Mouse (Mus musculus): ENCODE results near the gene Lrrtm3. TPM values are rescaled to one million over a fixed set of nuclear protein-coding genes. Genes with fewer than 3 reads are reported as not detected.
A peak's percentile ranks its signal among the peaks of the same experiment; 100 is the strongest.

The Lrrtm3 gene
- 10 to 100 TPM; 54.4 to 58.2 TPM for total RNA-seq (2021)

DNA sequence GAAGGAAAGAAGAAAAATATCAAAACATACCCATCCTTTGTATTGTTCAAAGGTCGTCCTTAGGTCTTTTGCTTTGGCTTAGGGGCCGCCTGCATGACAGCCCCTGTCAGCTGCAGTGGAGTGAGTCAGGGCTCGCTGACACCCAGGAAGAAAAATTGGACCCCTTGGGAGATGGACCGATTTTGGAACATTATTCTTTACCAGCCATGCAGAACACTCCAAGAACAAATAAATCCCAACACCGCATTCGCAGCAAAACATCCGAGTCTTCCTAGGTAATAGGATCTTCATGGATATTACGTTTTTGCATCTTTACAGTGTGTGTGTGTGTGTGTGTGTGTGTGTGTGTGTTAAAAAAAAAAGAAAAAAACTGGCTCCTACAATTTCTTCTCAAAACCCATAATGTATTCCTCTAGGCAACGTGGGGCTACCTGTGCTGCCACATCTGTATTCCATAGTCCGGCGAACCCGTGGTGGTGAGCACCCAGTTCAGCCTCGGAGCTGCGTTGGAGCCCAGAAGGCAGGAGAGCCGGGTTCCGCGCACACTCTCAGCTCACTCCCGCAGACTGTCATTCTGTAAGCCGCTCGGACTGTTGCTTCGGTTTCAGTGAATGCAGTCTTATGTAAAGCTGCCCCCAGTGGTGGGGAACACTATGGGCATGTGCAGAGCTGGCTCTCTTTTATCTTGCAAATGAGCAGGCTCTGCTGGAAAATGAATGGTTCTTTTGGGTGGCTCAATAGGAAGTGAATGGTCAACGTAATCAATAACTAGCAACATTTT lies at the start of gene Lrrtm3:
TSS of gene Lrrtm3 (minus strand) at position 598 of the 781 bp plus-strand sequence.
- peak; percentile 77 to 89 for DNase-seq (ENCODE audit: extremely low spot score in 1 of 2, low spot score in 2 of 2)
- intact Hi-C loops (cut with DNase I) = loop anchor here (10.0 kb wide), 2 partner anchors 655 to 665 kb away; partner anchors contain the start of gene Gm7075

DNA sequence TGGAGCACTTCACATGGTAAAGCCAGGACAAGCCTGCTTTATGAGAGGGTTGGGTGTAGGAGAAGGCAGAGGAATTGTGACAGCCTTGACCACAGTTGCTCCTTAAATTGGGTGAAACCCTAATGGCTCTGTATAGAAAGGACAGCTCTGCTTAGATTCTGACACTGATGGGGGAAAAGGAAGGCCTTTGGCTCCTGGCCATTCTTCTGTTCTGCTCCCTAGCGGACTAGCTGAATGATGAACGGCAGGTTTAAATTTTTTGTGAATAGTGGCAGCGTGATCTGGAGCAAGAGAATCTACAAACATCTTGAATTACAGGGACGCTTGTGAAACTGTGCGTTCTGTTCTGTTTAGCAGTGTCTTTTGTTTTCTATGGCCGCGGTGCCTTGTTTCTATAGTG lies 45.4 kb upstream of the Lrrtm3 start:
- DNase-seq (ENCODE audit: extremely low spot score in 1 of 2, low spot score in 2 of 2) = no peak
- intact Hi-C loops (cut with DNase I) = no loop called here

DNA sequence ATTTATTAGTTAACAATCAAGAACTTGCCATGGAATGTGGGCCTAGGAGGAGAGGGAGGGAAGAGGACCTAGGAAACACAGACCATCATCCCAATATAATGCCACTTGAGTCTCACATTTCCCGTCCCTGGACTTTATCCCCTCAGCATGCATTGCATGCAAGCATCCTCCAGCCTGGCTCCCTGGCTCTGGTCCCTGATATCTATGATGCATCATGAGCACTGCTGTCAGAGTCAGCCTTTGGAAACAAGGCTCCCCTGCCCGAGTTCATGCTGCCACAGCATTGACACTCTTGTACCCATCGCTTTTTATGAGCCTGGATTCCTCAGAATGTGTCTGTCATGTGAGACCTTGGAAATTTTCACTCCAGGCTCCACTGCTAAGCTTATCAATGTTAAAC lies 43.4 kb upstream of the Lrrtm3 start:
- intact Hi-C loops (cut with DNase I) = no loop called here
- DNase-seq (ENCODE audit: extremely low spot score in 1 of 2, low spot score in 2 of 2) = no peak

DNA sequence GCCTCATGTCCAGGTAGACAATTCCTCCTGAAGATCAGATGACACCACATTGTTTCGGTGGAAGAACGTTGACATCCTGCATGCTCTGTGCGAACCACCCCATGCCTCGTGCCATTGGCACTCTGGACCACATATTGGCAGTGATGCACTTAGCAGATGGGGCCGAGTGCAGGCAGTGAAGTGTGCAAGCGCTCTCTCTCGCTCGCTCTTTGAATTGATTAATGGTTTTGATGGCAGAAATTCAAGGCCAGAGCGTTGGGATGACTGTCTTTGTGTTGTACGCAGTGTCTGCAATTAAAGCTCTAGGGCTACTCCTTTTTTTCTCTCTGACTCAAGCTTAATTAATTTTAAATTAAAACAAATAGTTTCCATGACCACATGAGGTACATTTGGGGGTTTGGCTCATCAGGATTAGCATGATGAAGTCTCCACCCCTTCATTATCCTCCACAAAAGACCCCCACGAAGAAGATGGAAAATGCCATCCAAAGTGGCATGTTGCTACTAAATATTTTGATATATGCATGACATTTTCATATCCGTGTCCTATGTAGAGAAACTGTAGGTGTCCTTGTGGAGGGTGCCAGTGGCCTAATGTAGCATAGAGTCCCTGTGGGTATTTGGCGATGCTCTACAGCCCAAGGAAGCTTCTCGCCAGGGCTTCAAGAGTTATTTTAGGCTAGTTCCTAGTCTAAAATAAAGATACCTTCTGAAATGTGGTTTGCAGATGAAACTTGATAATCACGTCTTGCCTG lies 40.5 kb upstream of the Lrrtm3 start:
- intact Hi-C loops (cut with DNase I) = no loop called here
- DNase-seq (ENCODE audit: extremely low spot score in 1 of 2, low spot score in 2 of 2) = no peak

DNA sequence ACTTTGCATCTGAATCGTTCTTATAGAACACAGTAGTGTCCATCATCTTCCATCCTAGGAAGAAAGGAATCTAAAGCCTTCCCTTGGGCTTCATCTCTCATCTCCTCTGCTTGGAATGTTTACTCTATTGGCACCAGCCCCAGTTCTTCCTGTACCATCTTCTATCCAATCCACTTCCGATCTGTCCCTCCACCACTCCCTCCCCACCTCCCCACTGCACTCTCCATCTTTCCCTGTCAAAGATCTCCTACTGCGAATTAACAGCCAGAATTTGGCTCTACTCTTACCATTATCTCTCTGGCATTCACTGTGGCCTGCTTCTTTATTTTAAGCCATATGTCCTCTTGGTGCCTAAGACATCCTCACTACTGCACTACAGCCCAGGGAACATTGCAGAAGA lies 28.8 kb upstream of the Lrrtm3 start:
- intact Hi-C loops (cut with DNase I) = no loop called here
- DNase-seq (ENCODE audit: extremely low spot score in 1 of 2, low spot score in 2 of 2) = no peak

DNA sequence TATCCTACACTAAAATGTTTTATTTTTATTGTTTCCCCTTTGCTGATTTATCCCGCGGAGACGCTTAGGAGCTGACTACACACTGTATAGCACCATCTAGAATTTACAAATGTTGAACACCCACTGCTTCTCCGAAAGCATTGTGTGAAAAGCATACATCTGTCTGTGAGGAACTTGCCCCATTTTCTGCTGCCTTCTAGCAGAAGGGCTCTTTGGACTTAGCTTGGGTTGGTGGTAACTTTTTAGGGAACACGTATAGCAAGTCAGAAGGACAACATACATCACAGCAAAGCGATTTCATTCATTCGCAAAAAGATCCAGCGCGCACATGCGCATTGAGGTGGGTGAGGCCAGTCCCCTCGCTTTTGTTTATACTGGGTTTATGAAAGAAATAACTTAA lies 25.2 kb upstream of the Lrrtm3 start:
- DNase-seq (ENCODE audit: extremely low spot score in 1 of 2, low spot score in 2 of 2) = no peak
- intact Hi-C loops (cut with DNase I) = no loop called here

DNA sequence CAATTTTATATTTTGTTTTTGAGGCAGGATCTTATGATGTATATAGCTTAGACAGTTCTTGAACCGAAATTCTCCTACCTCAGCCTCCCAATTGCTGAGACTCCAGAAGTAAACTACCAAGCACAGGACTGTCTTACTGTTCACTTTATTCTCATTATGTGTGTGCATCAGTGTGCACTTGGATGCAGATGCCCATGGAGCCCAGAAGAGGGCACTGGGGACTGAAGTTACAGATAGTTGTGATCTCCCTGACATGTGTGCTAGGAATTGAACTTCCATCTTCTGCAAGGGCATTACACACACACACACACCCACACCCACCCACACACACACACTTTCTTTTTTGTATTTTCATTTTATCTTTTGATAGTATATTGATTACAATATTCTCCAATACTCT lies 6.5 kb upstream of the Lrrtm3 start:
- intact Hi-C loops (cut with DNase I) = no loop called here
- DNase-seq (ENCODE audit: extremely low spot score in 1 of 2, low spot score in 2 of 2) = no peak

DNA sequence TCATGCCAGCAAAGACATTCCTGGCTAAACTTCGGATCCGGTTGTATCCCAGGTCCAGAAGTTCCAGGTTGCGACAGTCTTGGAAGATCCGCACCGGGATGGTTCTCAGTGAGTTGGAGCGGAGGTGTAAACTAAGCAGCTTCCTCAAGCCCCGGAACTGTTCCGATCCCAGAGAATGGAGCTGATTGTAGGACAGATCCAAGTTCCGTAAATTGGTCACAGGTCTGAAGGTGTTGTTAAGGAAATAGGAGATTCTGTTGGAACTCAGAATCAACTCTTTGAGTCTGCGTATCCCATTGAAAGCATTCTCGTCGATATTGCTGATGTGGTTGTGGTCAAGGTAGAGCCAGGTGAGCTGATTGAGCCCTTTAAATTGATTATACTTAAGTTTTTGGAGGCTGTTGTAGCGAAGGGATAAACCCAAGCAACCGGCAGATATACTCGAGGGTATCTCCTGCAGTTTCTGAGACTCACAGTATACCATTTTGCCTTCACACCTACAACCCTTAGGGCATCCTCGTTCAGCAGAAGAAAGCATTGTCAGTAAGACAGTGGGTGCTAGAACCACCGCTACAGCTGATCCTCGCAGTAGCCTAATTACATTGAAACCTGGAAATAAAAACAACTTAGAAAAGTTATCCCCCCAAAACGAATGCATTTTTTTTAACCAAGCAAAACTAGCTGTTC lies 1.2 kb downstream of the Lrrtm3 start:
- no peak for DNase-seq (ENCODE audit: extremely low spot score in 1 of 2, low spot score in 2 of 2)
- intact Hi-C loops (cut with DNase I) = loop anchor here (10.0 kb wide), 2 partner anchors 656 to 664 kb away; partner anchors contain the start of gene Gm7075

DNA sequence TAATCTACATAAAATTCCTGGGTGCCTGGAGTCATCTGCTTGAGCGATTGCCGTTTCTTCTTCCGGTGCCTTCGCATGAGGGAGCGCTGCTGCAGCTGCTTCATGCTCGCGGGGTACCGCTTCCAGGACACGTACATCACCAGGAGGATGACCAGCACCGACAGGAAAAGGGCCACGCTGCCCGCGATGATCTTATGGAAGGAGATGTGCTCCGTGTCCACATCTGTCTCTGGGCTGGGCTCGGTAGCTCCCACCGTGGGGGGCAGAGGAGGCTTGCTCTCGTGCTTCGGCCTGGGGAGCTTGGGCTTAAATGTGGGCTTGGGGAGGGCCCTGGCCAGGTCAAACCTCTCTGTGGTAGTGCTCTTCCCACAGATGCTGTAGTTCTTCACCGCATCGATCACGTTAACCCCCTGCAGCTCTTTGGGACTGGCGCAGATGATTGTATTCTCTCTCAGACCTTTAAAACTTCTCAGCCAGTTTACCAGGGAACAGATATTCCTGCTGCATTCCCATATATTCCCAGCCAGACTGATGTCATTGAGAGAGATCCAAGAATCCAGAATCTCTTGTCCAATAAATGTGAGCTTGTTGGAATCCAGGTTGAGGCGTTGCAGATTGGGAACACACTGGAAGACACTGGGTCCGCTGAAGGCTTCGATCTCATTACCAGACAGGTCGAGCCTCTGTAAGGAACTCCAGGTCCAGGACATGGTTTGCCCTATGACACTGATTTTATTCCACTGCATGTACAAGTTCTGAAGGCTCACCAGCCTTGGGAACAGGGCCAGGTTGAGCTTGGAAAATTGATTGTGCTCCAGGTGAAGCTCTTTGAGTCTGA lies 1.9 kb downstream of the Lrrtm3 start:
- DNase-seq (ENCODE audit: extremely low spot score in 1 of 2, low spot score in 2 of 2) = peak in 1 of 2 experiments; percentile 40
- intact Hi-C loops (cut with DNase I) = loop anchor here (10.0 kb wide), 2 partner anchors 657 to 663 kb away; partner anchors contain the start of gene Gm7075

DNA sequence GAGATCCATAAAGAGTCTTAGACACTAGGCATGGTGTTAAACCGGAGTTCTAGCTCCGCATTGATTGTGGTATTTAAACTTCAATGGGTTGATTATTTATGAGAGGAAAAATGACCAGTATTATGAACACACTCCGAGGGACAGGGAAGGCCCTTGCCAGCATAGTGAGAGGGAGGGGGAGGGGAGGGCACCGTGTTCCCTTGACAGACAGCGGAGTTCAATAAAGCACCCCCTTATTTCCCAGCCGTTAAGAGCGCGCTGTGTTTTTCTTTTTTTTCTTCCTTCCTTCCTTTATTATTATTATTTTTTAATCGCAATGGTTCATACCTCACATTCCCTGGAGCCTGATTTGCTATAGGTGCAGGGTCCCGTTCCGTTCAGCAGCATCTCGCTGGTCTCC lies 2.6 kb downstream of the Lrrtm3 start:
- intact Hi-C loops (cut with DNase I) = loop anchor here (10.0 kb wide), 2 partner anchors 657 to 663 kb away; partner anchors contain the start of gene Gm7075
- no peak for DNase-seq (ENCODE audit: extremely low spot score in 1 of 2, low spot score in 2 of 2)

DNA sequence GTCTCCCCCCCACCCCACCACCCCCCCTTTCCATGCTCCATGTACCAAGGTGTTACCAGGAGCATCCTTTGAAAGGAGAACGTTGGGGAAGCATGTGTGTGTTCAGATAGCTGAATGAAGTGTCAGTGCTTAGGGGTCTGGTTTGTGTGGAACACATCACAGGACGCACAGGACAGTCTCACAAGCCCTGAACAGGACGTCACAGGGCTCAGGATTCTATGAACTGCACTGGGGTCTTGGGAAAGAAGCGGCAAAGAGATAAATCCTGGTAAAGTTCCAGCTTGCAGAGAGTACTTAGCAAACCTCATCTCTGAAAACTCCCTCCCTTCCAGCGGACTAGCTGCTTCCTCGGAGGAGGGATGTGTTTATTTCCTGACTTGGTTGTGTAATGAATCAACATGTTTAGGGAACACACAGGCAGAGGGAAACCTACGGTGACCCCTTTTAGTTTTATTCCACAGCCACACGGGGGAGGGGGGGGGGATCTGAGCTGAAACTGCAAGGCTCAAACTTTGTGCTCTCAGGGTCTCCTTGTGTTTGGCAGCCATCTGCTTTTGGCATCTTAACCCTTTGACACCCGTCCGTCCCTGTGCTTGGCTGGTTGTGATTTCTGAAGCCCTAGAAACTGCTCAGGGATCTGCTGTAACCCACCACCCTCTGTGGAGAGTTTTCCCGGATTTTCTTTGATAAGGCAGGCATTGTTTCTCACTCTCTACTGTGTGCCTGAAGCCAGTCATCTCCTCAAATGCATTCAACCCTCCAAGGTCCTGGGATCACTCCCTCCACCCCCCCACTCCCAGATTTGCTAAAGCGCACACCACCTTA lies 3.3 kb downstream of the Lrrtm3 start:
- no peak for DNase-seq (ENCODE audit: extremely low spot score in 1 of 2, low spot score in 2 of 2)
- intact Hi-C loops (cut with DNase I) = loop anchor here (10.0 kb wide), 2 partner anchors 658 to 662 kb away; partner anchors contain the start of gene Gm7075

DNA sequence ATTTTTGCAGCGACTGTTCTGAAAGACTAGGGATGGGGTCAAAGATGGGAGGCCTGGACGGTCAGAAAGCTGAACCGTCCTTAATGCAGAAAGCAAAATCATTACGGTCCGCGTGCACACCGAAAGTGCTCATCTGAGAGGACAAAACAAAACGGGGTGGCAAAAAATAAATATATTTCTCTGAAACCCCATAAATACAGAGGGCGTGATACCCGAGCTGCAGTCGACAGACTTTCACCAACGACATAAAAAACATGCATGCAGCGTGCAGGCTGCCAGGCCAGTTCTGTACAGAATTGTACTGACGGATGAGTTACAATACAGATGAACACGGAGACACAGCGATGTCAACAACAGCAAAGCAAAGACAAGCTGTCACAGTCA lies 3.9 kb downstream of the Lrrtm3 start:
- intact Hi-C loops (cut with DNase I) = loop anchor here (10.0 kb wide), 2 partner anchors 659 to 661 kb away; partner anchors contain the start of gene Gm7075
- no peak for DNase-seq (ENCODE audit: extremely low spot score in 1 of 2, low spot score in 2 of 2)

DNA sequence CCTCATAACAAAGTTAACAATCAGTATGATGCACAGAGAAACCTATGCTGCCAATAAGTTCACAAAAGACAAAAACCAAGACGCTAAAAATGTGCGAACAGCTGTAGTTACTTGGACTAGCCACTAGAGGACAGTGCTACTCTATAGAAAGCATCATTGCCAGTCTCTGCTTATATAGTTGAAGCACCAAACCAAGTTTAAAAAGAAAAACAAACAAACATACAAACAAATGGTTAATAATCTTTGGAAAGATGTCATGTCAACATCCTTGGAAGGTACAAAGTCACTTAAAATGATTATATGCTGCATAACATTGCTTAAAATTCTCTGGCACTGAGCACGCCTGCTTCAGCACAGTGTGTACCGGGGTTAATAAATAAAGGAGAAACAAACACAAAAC lies 5.6 kb downstream of the Lrrtm3 start:
- no peak for DNase-seq (ENCODE audit: extremely low spot score in 1 of 2, low spot score in 2 of 2)
- intact Hi-C loops (cut with DNase I) = loop anchor here (5.0 to 10.0 kb wide), 3 partner anchors 502 to 660 kb away; partner anchors contain the start of gene Gm7075

DNA sequence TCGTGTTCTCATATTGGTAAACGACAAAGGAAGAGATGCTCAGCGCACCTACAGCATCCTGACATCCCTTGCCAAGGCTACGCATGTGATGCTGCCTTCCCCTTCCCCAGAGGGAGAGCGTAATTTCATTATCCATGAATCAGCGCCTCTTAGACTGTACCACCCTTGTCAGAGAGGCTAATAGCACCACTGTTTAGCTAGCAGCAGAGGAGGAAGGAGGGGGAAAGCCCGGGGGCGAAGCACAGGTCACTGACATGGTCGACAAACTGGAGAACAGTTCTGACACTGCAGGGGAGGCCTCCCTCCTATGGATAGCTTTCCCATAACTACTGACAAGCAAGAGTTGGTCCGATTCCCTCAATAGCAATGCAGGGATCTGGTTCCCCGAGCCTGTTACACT lies 6.3 kb downstream of the Lrrtm3 start:
- intact Hi-C loops (cut with DNase I) = loop anchor here (5.0 to 10.0 kb wide), 3 partner anchors 502 to 661 kb away; partner anchors contain the start of gene Gm7075
- peak in 1 of 2 experiments; percentile 28 for DNase-seq (ENCODE audit: extremely low spot score in 1 of 2, low spot score in 2 of 2)

DNA sequence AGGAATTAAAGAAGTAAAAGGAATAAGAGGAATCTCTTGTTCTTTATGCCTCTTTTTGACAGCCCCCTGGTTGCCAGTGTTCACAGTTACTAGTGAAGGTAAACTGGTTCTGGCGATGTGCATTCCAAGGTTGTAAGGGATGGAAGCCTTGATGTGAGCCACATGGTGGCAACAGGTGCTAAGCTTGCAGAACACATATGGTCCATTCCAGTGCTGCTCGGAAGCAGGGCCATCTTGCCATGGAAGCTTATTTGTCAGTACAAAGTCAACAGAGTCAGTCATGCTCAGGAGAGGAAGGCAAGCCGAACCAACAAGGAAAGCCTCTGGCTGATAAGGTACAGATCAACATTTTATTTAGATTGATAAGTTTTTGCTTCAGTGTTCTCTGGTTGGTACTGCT lies 7.7 kb downstream of the Lrrtm3 start:
- no peak for DNase-seq (ENCODE audit: extremely low spot score in 1 of 2, low spot score in 2 of 2)
- intact Hi-C loops (cut with DNase I) = loop anchor here (5.0 to 10.0 kb wide), 3 partner anchors 500 to 662 kb away; partner anchors contain the start of gene Gm7075

DNA sequence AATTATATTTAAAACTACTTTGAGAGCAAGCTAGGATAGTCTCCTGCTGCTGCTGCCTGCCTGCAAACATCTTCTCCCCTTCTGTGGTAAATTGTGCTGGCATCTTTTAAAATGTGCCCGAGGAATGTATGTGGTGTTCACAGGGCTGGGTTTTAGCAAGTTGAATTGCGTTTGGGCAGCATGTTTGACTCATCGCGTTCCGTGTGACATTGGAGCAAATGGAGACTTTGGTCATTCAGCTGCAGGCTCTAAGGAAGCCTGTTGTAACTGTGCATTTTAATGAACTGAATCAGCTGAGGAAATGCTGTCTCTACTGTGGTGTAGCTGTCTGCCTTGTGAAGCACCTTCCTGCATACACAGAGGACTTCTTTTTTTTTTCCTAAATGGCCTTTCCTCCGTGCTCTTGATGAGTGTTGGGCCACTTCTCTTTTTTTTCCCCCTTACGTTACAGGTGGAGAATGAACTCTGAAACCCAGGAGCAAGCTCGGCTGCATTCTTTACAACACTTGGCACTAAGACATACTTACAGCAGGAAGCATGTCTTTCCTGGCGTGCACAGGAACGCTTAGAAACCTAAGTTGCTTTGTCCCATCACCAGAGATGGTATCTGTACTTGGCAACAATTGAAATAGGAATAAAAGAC lies 13.5 kb downstream of the Lrrtm3 start:
- no peak for DNase-seq (ENCODE audit: extremely low spot score in 1 of 2, low spot score in 2 of 2)
- intact Hi-C loops (cut with DNase I) = no loop called here

DNA sequence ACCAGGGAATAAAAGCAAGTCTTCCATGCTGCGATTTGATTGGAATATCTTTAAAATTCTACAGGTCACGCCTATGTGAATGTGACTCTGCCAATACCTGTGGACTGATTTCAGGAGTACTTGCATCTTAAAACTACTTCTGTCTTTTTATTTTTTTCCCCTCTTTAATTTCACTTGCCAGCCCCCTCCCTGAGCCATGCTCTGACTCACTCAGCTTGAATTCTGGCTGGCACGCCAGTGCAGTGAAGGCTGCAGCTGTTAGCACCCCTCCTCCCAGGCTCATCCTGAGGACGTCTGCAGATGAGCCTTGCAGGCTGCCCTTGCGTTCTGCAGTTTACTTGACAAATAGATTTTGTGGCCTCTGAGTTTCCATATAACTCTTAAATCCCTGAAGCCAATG lies 14.1 kb downstream of the Lrrtm3 start:
- intact Hi-C loops (cut with DNase I) = no loop called here

More for the DNA sequence above, 14.1 kb downstream of the Lrrtm3 start:
- peak in 1 of 2 experiments; percentile 56 for DNase-seq (ENCODE audit: extremely low spot score in 1 of 2, low spot score in 2 of 2)
